Mouse (Mus musculus): ENCODE measurements around the gene Uts2b.
"Not testable (repeated sequence)": the region's sequence is repeated elsewhere in the genome, so short reads cannot be mapped to it uniquely, and the experiment has no call there.

Gene Uts2b

GRCm38 (mm10) chr16:27375318-27375717 is 5.3 kb upstream of the Uts2b start:
- no peak for DNase-seq (ENCODE audit: low spot score in 2 of 2)

GRCm38 (mm10) chr16:27374139-27374538 is 4.1 kb upstream of the Uts2b start:
- no peak for DNase-seq (ENCODE audit: low spot score in 2 of 2)

- DNase-seq (ENCODE audit: low spot score in 2 of 2): no peak
These were observed 661 bp upstream of the Uts2b start for GRCm38 (mm10) chr16:27370700-27371099.

- DNase-seq (ENCODE audit: low spot score in 2 of 2): no peak
These were observed 10.0 kb downstream of the Uts2b start for GRCm38 (mm10) chr16:27360059-27360458.

GRCm38 (mm10) chr16:27354464-27354863 is 15.6 kb downstream of the Uts2b start:
- no peak for DNase-seq (ENCODE audit: low spot score in 2 of 2)

- DNase-seq (ENCODE audit: low spot score in 2 of 2): no peak
These were observed 20.0 kb downstream of the Uts2b start for GRCm38 (mm10) chr16:27349878-27350532.

GRCm38 (mm10) chr16:27349235-27349634 is 20.8 kb downstream of the Uts2b start:
- DNase-seq (ENCODE audit: low spot score in 2 of 2): no peak

- DNase-seq (ENCODE audit: low spot score in 2 of 2): no peak
These were observed 21.7 kb downstream of the Uts2b start for GRCm38 (mm10) chr16:27348359-27348758.

GRCm38 (mm10) chr16:27347521-27347920 is 22.5 kb downstream of the Uts2b start:
- no peak for DNase-seq (ENCODE audit: low spot score in 2 of 2)

- DNase-seq (ENCODE audit: low spot score in 2 of 2): no peak
These were observed 43.6 kb downstream of the Uts2b start for GRCm38 (mm10) chr16:27326463-27326862.

- no peak for DNase-seq (ENCODE audit: low spot score in 2 of 2)
These were observed 48.0 kb downstream of the Uts2b start for GRCm38 (mm10) chr16:27322047-27322446.

- DNase-seq (ENCODE audit: low spot score in 2 of 2): no peak
These were observed 50.9 kb downstream of the Uts2b start for GRCm38 (mm10) chr16:27319099-27319498.

- not testable (repeated sequence) for DNase-seq (ENCODE audit: low spot score in 2 of 2)
These were observed 62.9 kb downstream of the Uts2b start, which contains the start of gene Ostn for GRCm38 (mm10) chr16:27307189-27307588. TSS of gene Ostn (plus strand) at chr16:27307489.

Data from spleen, postnatal 4 days (tissue).